Mouse (Mus musculus) ovary, postnatal 14 days (tissue): ENCODE data around the gene Stpg4.

Experiments used
- DNase-seq: peaks from one replicate; pipeline ENCODE4 v3.0.0; 2022; ENCODE audit warnings: low spot score

Stpg4 gene

DNA sequence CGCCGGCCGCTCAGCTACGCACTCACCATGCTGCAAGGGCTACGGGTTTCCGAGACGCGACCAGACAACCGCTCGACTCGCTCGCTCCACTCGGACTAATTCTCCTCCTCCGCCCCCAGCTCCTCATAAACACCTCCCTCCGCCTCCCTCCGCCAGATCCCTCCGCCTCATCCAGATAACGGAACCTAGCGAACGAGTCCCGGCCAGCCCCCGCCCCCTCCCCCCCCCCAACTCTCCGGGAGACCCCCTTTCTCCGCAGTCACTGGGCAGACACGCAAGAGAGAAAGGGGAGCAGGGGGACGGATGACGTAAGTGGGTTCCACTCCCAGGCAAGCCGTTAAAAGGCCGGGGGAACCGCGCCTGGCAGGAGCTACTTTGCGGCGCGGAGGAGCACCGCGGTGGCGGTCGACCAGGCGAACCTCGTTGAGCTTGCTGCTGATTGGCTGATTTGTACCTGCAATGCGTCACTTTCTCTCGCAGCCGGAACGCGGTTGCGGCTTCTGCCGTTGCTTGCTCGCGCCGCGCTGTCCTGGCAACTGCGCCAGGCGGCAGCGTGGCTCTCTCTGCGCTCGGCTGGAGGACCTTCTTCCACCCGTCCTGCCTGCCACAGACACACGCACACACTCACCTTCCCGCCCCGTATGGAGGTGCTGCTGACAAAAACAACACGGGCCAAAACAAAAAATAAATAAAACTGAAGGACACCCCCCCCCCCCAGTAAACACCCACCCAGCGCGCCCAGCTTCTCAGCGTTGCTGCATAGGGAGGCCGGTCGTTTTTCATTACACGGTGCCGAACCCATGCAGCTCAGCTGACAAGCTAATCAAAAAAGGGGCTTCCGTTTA, 19.4 kb upstream of the Stpg4 start, which contains the start of gene Calm2:
Gene Calm2 (minus strand): TSS at position 169 of the 845 bp plus-strand sequence.
- peak; percentile 98 for DNase-seq

- DNase-seq = peak; percentile 51
Measured at GRCm38 (mm10) chr17:87445917-87446766, 18.6 kb upstream of the Stpg4 start.

- DNase-seq = no peak
Measured at GRCm38 (mm10) chr17:87445337-87445916, 17.9 kb upstream of the Stpg4 start.

DNA sequence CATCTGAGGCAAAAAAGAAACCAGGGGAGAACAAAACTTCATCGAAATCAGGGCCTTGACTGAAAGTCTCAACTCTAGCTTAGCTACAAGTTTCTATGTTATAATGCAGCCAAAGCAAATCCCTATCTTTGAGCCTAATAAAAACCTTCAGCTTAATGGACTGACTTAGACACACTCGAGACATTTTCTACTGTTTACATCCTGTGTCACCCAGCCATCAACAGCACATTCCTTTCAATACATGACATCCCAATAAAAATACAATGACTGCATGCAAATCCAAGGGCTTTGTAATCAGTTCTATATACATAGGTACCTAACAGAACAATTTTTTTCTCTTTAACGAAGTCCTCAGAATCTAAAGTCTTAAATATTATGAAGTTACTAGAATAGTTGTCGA, 17.2 kb upstream of the Stpg4 start:
- no peak for DNase-seq

GRCm38 (mm10) chr17:87441537-87441936, 14.0 kb upstream of the Stpg4 start:
- no peak for DNase-seq

- DNase-seq = no peak
Measured at GRCm38 (mm10) chr17:87439441-87439840, 11.9 kb upstream of the Stpg4 start.

GRCm38 (mm10) chr17:87433929-87434328, 6.4 kb upstream of the Stpg4 start:
- no peak for DNase-seq

GRCm38 (mm10) chr17:87432743-87433142, 5.2 kb upstream of the Stpg4 start:
- DNase-seq = no peak

GRCm38 (mm10) chr17:87432314-87432713, 4.8 kb upstream of the Stpg4 start:
- no peak for DNase-seq

GRCm38 (mm10) chr17:87429431-87429830, 1.9 kb upstream of the Stpg4 start:
- DNase-seq = no peak

DNA sequence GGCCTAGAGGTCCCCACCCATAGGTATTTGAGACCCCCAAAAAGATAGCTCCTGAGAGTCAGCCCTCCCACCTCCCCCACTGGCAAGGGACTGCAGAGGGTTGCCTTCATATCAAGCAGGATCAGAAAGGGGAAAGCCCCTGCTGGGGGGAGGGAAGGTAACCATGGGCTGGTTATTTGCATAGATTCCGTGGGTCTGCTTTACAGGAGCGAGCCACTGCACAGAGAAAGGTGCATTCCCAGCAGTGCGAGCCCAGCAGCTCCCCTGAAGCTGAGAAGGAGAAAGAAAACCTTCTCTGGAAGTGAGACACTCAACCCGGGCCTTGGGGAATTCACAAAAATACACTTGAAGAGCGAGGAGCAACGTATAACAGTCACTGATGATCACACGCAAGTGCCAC, 9.5 kb downstream of the Stpg4 start:
- no peak for DNase-seq

DNA sequence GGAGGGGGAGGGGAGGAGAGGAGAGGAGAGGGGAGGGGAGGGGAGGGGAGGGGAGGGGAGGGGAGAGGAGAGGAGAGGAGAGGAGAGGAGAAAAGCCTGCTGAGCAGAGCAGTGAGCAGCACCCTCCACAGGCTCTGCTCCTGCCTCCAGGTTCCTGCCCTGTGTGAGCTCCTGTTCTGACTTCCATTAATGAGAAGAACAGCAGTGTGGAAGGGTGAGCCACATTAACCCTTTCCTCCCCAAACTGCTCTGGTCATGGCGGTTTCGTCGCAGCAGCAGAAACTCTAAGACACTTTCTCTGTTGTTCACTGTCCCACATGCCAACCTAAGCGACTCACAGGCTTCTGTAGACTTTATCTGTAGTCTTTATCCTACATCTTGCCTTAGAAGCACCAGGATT, 20.9 kb downstream of the Stpg4 start:
- DNase-seq = no peak

- DNase-seq = no peak
Measured at GRCm38 (mm10) chr17:87405576-87405975, 22.0 kb downstream of the Stpg4 start.

DNA sequence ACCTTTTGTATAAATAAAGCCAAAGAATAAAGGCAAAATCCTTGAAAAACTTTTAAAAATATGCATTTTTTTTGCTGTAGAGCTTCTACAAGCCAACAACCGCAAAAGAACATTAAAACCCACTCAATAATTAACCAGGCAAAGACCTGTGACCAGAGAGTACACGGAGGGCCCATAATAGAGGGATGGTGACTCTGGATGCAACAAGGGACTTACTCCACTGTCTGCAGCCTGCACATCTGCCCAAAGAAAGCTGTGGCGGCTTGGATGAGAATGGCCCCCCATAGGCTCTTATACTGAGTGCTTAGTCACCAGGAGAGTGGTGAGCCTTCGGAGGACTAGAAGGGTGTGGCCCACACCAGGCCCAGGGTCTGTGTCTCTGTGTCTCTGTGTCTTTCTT, 24.1 kb downstream of the Stpg4 start:
- DNase-seq = no peak

- no peak for DNase-seq
Measured at GRCm38 (mm10) chr17:87402444-87402843, 25.1 kb downstream of the Stpg4 start.

DNA sequence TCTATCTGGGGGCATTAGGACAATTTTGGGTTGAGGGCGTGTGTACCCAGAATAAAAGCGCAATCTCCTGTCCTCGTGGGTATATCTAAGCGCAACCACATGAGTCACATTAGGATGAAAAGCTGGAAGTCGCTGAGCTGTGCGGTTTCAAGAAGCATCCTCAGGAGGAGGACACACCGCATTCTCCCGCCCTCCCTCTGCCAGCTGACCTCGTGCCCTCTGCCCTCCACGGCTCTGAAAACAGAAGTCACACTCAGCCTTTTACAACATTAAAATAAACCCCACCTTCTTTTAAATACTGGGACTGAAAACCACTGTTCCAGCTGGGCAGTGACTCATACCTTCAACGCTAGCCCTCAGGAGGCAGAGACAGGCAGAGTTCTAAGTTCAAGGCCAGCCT, 30.5 kb downstream of the Stpg4 start:
- no peak for DNase-seq

DNA sequence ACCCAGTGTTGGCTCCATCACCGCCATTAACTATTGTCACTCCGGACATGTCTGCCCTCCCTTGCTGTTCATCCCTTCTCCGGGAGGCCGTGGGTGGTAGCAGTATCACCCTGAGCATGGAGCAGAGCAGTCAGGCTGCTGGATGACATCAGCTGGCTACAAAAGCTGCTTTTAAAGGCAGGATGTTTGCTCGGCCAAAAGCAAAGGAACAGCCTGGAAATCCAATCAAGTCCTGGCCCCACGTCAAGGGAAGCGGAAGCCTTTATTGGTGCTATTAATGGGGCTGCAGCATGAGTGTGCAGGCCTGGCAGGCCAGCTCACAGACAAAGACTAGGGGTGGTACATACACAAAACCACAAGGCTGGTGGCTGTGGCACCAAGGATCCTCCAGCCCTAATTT, 36.3 kb downstream of the Stpg4 start:
- DNase-seq = no peak

DNA sequence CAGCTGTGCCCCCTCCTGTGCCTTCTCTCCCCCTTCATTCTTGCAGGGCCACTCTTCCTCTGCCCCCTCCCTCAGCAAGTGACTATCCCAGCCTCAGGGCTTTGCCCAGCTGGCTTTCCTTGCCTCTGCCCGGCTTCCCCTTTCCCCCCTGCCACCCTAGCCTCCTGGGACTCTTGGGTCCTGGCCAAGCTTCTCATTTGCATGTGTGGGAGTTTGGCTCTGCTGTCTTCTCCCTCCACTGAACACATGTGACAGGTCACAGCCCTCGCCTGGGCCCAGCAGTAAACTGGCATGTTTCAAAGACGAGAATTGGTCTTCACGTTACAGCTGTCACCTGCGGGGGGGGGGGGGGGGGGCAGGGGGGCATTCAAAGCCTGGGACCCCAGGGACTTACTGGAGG, 40.5 kb downstream of the Stpg4 start:
- no peak for DNase-seq

GRCm38 (mm10) chr17:87385835-87386234, 41.7 kb downstream of the Stpg4 start:
- DNase-seq = no peak

GRCm38 (mm10) chr17:87380681-87381080, 46.9 kb downstream of the Stpg4 start:
- DNase-seq = no peak

GRCm38 (mm10) chr17:87379821-87380220, 47.7 kb downstream of the Stpg4 start:
- DNase-seq = no peak

- no peak for DNase-seq
Measured at GRCm38 (mm10) chr17:87379160-87379624, 48.3 kb downstream of the Stpg4 start.
